Mouse (Mus musculus): ENCODE data around the gene Hspa2. TPM values are rescaled to one million over a fixed set of nuclear protein-coding genes. Genes with fewer than 3 reads are reported as not detected.

Hspa2 gene
- total RNA-seq (2021), result 10 to 100 TPM; 13.5 to 14.6 TPM

DNA sequence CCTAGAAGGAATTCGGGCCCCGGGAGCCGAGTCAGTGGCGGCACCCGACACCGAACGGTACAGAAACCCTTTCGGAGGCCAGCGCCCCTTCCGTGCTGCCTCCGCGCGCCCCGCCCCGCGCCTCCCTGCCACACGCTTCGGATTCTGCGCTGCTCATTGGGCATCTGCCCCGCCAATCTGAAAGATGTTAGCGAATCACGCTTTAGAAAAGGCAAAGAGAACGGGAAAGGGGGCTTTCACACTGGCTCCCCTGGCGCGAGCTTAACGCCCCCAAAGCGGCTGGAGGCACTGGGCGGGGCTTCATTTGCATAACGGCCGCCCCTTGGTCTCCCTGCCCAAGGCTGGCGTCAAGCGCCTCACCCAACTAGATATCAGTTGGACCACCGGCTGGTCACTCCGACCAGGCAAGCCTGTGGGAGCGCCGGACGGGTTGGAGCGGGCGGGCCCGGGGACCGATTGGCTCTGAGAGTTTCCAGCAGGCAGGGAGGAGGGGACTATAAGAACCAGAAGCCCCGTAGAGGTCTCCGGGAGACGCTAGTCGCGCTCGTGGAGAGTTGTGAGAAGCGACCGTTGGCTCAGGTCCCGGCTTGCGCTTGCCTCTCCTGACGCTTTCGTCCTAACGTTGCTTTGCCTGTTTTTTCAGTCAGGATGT is at the start of gene Hspa2:
Hspa2 (plus strand) TSS at position 291 of the 652 bp plus-strand sequence.
- peak; percentile 100 for DNase-seq

DNA sequence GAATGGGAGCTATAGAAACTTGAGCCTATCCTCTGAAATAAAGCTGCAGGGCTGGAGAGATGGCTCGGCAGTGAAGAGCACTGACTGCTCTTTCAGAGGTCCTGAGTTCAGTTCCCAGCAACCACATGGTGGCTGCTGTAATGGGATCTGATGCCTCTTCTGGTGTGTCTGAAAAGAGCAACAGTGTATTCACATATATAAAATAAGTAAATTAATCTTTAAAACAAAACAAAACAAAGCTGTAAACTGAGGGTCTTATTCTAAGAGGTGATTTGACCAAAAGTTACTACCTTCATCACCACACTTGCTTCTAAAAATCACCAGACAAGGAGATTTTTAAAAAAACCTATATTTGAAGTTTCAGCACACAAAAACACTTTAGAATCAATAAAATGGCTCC is 43.1 kb upstream of the Hspa2 start:
- no peak for DNase-seq

DNA sequence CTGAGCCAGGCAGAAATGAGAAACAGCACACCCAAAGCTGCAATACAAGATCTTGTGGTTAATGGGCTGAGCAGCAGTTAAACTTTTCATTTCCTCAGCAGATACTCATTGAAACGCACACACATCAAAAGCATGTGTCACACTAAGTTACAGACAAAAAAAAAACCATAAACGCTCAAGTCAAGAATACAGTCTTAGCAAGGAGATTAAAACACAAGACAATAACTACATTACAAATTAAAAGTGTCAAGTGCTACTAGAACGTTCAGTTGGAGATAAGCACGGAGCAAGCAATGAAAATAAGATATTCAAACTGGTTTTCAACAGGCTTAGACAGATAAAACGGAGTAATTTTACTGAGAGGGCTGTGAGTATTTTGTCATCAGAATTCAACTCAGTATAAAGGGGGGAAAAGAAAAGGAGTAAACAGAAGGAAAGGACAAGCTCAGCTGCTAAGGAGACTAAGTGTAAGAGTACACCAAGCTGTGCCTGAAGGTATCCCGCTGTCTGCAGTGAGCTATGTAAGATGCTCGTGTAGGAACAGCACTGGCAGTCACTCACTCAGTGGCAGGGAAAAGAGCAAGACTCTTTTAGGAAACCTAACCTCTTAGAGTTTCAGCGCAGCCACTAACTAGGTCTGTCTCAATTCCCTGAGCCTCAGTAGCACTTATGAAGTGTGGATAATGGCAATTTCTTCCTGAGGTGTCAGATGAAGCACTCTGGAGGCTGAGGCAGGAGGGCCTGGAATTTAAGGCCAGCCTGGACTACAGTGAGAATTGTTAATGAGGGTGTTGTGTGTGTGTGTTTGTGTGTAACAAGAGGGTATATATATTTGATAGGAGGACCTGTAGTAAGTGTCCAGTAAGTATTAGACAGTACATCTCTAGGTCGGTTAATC is 42.3 kb upstream of the Hspa2 start:
- DNase-seq, result no peak

DNA sequence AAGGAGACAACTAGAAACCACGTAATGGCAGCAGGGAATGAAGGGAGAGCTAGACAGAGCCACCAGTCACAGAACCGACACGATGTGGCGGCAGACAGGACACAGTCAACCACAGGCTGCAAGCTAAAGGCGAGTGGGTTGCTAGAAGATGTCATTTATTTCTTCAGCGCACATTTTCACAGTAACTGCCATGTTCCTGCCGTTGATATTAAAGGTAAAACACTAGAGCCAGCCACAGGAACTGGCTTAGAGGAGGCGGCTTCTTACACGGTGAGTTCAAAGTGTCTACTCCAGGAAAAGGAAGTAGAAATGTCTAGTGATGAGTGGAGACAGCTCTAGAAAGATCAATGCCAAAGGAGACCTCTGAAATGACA is 41.7 kb upstream of the Hspa2 start:
- DNase-seq, result no peak

DNA sequence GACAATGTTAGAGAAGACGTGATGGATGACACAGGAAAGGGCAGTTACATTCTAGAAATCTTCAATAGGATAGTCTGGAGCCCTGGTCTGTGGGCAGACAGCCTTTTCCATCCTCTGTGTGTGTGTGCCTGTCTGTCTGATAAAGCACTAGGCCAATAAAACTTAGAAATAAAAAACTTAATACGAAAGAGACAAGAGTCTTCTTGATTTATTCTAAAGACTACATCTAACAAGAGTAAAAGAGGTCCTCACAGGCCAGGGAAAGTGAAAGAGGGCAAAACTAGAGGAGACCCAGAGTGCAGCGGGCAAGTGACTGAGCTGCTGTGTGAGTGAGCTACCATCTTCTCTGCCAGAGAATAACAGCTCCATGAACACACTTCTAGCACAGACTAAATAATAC is 37.7 kb upstream of the Hspa2 start:
- no peak for DNase-seq

DNA sequence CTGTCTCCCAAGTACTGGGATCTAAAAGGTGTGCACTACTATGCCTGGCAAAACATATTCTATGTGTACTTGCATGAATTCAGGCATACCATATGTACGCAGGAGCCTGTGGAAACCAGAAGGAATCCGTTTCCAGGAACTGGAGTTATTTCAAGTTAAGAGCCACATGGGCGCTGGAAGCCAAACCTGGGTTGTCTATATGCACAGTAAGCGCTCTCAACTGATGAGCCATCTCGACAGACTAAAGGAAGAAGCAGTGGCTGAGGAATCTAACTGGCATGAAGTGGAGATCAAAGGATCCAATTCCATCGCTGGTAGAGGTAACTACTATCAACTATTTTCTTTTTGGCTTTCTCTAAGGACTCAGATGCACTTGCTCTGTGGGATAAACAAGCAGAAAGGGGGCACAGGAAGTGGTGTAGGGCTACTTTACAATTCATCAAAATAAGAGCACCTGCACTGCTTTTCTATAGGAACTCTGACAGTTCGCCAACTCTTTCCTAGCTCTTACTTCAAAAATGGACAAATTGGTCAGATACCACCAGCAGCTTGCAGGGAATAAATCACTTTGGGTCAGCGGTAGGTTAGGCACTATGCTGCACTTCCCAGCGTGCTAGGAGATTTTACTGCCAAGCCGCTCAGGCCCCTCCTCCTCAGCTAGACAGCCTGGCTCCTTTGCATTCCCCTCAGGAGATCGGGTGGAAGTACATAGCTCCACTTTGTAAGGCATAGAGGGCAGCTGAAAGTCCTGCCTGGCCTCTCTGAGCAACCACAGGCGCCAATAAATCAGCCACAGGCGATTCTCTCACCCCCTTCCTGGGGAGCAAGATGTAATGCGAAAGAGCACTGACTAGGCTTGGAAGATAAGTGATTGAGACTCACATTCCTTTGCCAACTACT is 36.6 kb upstream of the Hspa2 start:
- DNase-seq, result no peak

DNA sequence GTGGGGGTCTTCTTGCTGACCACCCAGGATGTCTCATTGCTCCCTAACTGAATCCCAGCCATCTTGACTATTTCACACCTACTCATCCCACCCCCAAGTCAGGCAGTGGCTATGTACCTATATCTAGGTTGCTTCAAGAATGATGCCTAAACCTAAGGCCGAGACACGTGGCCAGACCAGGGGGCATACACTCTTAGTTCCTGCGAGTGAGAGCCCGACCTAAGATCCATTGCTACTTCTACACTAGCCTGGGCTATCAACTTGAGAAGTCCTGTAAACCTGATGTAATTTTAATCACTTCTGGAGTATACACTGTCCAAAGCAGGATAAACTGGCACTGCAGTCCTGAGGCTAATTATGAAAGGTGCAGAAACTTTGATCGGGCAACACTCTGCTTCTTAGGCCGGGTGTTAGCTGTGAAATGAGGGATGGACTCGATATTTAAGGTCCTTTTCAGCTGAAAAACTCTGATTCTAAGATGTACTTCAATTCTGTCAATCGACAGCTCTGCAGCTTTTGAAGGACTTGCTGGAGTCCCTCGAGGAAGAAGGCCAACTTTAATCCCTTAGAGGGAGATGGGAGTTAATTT is 35.7 kb upstream of the Hspa2 start:
- DNase-seq, result no peak

DNA sequence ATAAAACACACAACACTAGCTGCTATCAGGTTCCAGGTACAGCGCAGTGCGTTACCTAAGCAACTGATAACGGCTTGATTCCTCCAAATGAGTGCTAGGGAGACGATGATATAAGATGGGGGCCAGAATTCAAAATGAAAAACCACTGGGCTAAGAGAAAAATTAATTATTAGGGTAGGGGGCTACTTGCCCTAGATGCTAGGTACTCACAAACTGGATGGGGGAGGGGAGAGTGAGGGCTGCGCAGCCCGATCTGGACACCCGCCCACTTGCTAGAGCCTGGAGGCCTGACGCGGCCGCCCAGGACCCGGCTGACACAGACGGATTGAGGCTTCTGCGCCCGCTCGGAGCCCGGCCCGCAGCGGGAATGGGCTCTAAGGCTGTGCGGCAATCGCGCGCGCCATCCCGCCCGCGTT is 35.2 kb upstream of the Hspa2 start:
- peak; percentile 69 for DNase-seq

DNA sequence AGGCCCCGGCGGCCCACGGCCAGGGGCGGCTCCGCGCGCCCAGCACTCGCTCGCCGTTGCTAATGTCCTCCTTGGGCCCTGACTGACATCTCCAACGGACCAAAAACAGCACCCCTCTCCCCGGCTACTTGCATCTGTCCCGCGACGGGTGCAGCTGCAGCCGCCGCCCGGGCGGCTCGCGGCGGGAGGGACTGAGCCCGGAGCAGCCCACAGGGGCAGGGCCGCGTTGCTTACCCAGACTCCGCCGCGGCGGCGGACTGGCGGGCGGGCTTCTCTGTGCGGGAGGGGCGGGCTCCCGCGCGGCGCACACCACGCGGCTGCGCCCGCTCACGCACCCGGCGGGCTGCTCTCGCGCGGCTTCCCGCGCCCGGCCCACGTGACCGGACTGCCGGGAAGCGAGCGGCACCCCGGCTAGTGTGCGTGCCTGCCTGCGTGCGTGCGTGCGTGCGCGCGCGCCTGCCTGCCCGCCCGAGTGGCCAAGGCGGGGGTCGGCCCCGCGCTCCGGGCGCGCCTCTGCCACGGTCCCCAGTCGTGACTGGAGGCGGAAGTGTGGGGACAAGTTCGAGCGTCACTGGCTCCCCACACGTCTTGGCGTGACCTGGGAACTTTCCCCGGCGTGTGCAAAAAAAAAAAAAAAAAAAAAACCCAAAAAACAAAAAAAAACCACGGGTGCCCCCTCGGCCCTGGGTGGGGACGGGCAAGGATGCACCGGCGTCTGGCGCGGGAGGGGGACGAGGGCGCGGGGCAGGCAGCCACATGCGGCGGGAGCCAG is 34.6 kb upstream of the Hspa2 start, which contains the start of gene Zbtb25:
Zbtb25 (minus strand) TSS at position 397 of the 772 bp plus-strand sequence.
- DNase-seq, result peak; percentile 86

DNA sequence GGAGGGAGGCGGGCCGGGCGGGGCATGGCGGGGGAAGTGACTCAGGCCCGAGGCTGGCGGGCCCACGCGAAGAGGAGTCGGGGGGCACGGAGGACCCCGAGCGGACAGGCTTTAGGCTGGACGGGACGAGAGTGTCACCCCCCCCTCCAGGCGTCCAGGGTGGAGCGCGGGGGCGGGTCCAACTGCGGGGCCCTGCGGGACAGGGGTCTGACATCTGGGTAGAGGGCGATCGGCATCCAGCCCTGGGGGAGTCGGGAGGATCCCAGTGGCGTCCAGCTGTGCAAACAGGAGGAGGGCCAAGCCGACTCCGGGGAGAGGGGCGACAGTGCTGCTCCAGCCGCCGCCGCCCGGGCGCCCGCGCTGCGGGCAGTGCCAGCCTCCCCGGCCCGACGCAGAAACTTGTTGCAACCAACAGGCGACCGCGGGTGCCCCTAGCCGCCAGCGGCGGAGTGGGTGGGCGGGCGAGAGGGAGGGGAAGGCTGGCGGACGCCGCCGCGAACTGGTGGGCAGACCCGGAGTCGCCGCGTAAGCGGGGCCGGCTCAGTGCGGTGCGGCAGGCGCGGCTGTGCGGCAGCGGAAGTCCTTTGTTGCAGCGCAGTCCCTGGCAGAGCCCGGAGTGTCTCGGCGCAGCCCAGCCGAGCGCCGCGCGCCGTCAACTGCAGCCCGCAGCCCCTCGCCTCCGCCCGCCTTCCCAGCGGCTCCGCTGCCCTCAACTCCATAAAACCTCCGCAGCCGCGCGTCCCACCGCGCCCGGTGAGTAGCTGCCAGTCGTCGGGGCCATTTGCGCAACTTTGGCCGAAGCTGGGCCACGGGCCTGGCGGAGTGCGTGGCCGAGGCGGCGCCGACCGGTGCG is 33.8 kb upstream of the Hspa2 start, which contains the start of gene Zbtb1:
Zbtb1 (plus strand) TSS at position 289 of the 853 bp plus-strand sequence.
- DNase-seq, result peak; percentile 85

DNA sequence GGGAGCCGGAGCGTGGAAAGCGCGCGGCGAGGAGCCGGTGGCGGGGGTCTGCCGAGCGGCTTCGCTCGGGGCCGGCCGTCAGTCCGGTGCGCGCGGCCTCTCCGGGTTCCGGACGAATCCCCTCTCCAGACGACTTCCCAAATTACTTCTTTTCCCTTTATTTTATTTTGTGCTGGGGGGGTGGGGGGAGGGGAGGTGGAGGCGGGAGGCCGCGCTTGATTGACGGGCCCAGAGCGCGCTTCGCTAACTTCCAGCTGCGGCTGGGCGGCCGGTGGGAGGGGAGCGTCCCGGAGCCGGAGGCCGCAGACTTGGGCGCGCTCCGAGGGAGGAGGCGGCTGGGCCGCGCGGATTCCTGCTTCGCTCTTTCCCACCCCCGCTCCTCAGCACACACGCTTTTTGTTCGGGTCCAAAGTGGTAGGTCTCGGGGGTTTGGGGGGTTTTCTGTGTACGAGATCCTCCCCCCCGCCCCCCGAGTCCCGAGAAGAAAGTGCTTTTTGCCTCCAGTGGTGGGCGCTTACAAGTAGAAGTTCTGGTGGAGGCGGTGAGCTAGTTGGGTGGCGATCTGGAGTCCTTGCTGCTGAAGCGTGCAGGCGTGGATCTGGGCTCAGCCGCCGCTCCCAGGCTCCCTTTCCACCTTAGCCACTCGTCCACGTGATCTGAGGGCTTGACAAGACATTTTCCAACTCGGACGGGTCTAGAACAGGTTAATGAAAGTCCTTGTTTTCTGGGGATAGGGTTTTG is 33.0 kb upstream of the Hspa2 start:
- DNase-seq, result peak; percentile 87

DNA sequence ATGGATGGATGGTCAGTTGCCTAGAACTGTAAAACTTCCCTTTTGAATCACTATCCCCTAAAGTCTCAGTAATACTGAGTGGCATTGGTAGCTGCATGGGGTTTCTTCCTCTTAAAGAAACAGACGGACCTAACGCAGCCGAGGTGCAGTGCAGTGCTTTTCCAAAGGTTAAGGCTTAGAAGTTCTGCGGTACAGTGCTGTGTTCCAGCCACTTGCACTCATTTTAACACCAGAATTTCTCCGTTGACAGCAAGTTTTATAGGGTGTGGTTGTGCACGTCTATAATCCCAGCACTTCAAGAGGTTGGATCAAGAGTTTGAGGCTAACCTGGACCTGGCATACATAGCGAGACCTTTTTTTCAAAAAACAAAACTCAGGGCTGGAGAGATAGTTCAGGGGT is 31.9 kb upstream of the Hspa2 start:
- DNase-seq, result no peak

DNA sequence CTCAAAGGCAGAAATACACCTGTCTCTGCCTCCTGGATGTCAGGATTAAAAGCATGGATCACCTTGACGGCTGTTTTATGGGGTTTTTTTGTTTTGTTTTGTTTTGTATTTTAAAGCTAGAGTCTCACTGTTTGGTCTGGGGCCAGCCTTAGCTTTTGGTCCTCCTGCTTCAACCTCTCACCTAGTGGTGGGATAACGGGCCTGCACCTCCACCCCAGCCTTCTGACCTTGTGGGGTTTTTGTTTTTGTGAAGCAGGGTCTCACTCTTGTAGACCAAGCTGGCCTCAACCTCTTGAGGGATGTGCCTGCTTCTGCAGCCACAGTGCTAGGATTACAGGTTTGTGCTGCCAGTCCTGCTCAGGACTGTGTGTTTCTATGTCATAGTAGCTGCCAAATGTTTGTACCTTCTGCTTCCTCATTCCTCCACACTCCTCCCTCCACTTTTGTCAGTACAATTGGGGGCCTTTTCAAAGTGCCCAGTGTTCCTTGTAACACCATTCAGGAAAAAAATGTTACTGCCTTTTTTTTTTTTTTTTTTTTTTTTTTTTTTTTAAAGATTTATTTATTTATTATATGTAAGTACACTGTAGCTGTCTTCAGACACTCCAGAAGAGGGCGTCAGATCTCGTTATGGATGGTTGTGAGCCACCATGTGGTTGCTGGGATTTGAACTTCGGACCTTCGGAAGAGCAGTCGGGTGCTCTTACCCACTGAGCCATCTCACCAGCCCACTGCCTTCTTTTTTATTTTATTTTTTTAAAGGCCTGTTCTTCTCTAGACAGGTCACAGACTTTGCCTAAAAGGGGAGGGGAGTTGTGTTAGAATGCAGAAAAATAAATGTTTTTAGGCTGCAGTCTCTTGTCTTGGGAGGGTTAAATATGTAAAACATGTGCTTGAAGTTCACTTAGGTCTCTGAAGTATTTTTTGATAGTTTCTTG is 30.8 kb upstream of the Hspa2 start:
- no peak for DNase-seq

DNA sequence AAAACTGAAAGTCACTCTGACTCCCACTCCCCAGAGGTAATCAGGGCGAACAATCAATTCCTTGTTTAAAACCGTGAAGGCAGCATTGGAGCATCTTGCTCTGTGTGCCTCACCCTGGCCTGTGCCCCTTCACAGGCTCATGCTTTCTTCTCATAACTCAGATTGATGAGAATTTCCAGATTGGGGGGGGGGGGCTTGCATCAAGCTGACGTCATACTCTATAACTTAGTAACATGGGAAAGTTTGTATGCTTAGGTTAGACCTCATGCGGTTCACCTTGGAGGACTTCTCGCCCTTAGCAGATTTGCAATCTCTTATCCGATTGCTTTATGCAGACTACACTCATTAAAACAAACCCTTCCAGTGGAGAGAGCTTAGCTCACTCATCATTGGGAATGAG is 30.0 kb upstream of the Hspa2 start:
- no peak for DNase-seq

DNA sequence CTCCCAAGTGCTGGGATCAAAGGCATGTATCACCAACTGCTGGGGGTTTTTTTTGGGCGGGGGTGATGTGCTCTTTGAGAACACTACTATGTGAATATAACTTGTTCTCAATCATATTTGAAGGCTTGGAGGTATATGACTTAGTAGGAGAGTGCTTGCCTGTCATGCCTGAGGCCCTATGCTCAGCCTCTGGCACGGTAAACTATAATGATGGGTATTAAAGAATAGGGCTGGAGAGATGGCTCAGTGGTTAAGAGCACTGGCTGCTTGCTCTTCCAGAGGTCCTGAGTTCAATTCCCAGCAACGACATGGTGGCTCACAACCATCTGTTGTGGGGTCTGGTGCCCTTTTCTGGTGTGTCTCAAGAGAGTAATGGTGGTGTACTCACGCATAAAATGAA is 29.1 kb upstream of the Hspa2 start:
- no peak for DNase-seq

DNA sequence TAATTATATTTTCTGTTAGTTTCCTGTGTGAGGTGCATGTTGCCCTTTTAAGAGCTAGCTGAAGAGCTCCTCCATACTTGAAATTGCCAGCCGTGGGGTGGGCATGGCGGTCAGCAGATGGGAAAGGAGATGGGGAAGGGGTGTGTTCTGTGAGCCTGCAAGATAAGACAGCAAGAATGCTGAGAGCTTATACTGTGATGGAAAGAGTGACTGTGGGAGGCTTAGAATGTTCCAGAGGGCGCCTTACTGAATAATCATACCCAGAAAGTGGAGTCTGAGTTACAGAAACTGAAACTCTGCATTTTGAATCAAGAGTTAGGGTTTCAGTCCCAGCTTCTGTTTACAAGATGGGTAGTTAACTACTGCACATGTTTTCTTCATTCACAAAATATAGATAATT is 28.5 kb upstream of the Hspa2 start:
- no peak for DNase-seq

DNA sequence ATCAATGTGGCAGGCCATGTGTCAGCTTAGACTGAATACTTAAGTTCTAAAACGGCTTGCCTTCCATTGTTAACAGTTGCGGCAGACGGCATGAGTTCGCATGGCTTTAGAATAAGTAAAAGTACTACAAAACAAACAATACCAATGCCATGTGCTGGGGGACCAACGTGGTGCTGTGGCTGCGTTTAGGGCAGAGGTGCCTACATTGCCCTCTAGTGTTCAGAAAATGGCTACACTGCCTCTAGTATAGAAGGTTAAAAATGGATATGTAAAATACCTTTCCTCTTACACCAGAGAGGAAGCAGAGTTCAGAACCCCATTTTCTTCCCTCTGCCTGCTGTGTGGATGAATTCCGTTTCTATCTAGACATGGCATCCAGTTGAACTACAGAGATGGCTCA is 27.3 kb upstream of the Hspa2 start:
- peak; percentile 27 for DNase-seq

DNA sequence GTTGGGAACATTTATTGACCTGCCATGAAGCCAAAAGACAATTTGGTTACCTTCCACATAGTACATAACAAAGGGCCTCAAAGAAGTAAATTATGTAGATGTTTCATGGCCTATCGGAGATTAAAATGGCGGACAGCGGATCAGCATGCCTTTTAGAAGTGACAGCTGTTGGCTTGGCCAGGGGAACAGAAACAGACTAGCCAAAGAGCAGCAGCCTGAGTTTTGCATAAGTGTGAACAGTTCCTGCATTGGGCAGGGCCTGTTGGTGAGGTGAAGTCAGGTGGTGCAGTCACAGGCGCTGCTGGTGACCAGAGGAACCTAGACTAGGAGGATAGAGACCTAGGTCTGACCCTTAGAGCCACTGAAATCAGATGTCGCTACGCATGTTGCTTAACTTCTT is 26.9 kb upstream of the Hspa2 start:
- no peak for DNase-seq

DNA sequence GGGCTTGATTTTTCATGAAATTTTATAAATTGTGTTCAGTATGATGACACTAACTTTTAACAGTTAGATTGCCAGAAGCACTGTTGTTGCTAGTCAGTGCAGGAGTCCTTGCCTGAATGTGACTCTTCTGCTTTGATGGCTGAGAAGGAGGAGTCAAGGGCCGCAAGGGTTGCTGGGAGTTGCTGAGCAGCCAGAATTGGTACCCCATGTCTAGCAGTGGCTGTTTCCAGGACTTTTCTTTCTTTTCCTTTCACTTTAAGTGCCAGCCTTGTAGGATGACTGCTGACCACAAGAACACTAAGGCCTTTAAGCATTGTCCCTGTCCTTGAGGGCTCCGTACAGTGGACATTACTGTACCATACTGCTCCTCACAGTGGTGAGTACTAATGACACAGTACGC is 26.2 kb upstream of the Hspa2 start:
- DNase-seq, result no peak

Data from heart, postnatal 4 days (tissue).